Mouse (Mus musculus): ENCODE data around the gene Limd2. TPM values are rescaled to one million over a fixed set of nuclear protein-coding genes. Genes with fewer than 3 reads are reported as not detected.
"Not testable (repeated sequence)": the region's sequence is repeated elsewhere in the genome, so short reads cannot be mapped to it uniquely, and the experiment has no call there.

Limd2 gene
- polyA plus RNA-seq, 1 experiment from 2014 or later = 247 TPM

GRCm38 (mm10) chr11:106154091-106154490 lies 6.6 kb downstream of the Limd2 start:
- Histone ChIP-seq H3K36me3 (ENCODE audit: control insufficient read depth, insufficient read depth, low read length) (peaks cover 56% of the 10 kb centered on the region), H3K9me3 (ENCODE audit: control insufficient read depth, low read length) (no peaks in the 10 kb centered on the region), H3K9ac (ENCODE audit: low read length) (no peak overlapping the region), H3K4me1 (replicated peaks; ENCODE audit: control insufficient read depth, insufficient read depth, low read length) (peaks cover 10% of the 10 kb centered on the region), H3K4me2 (ENCODE audit: low read depth, low read length) (no peak overlapping the region), H3K27ac (ENCODE audit: low read length) (no peak overlapping the region), H3K27me3 (ENCODE audit: control insufficient read depth, insufficient read depth, low read depth, low read length) (no peaks in the 10 kb centered on the region), H3K4me3 (ENCODE audit: low read length) (no peak overlapping the region)
- no peak for ATAC-seq (ENCODE audit: low read depth)
- 70% methylated on average over 5 of the region's 5 CpGs for WGBS

- H3K4me3 ChIP-seq (ENCODE audit: low read length) = no peak overlapping the region
- H3K4me1 ChIP-seq (replicated peaks; ENCODE audit: control insufficient read depth, insufficient read depth, low read length) = no peaks in the 10 kb centered on the region
- H3K9me3 ChIP-seq (ENCODE audit: control insufficient read depth, low read length) = no peaks in the 10 kb centered on the region
- ATAC-seq (ENCODE audit: low read depth) = no peak
- peaks cover 52% of the 10 kb centered on the region for H3K36me3 ChIP-seq (ENCODE audit: control insufficient read depth, insufficient read depth, low read length)
- 74% methylated on average over 8 of the region's 8 CpGs for WGBS
- no peaks in the 10 kb centered on the region for H3K27me3 ChIP-seq (ENCODE audit: control insufficient read depth, insufficient read depth, low read depth, low read length)
- no peak overlapping the region for H3K4me2 ChIP-seq (ENCODE audit: low read depth, low read length)
- H3K9ac ChIP-seq (ENCODE audit: low read length) = no peak overlapping the region
- H3K27ac ChIP-seq (ENCODE audit: low read length) = no peak overlapping the region
Measured at GRCm38 (mm10) chr11:106152132-106152531, 8.5 kb downstream of the Limd2 start.

GRCm38 (mm10) chr11:106151219-106151618 lies 9.4 kb downstream of the Limd2 start:
- Histone ChIP-seq H3K9me3 (ENCODE audit: control insufficient read depth, low read length) (no peaks in the 10 kb centered on the region), H3K27ac (ENCODE audit: low read length) (no peak overlapping the region), H3K9ac (ENCODE audit: low read length) (no peak overlapping the region), H3K27me3 (ENCODE audit: control insufficient read depth, insufficient read depth, low read depth, low read length) (no peaks in the 10 kb centered on the region), H3K4me2 (ENCODE audit: low read depth, low read length) (no peak overlapping the region), H3K36me3 (ENCODE audit: control insufficient read depth, insufficient read depth, low read length) (peaks cover 43% of the 10 kb centered on the region), H3K4me1 (replicated peaks; ENCODE audit: control insufficient read depth, insufficient read depth, low read length) (no peaks in the 10 kb centered on the region), H3K4me3 (ENCODE audit: low read length) (no peak overlapping the region)
- ATAC-seq (ENCODE audit: low read depth) = no peak
- WGBS = 78% methylated on average over 3 of the region's 3 CpGs

- H3K9me3 ChIP-seq (ENCODE audit: control insufficient read depth, low read length) = no peaks in the 10 kb centered on the region
- peak; percentile 96 for ATAC-seq (ENCODE audit: low read depth)
- peaks cover 14% of the 10 kb centered on the region for H3K4me1 ChIP-seq (replicated peaks; ENCODE audit: control insufficient read depth, insufficient read depth, low read length)
- peak overlapping the region; percentile 81 for H3K27ac ChIP-seq (ENCODE audit: low read length)
- no peaks in the 10 kb centered on the region for H3K27me3 ChIP-seq (ENCODE audit: control insufficient read depth, insufficient read depth, low read depth, low read length)
- WGBS = 26% methylated on average over 8 of the region's 8 CpGs
- peak overlapping the region; percentile 33 for H3K4me2 ChIP-seq (ENCODE audit: low read depth, low read length)
- 0 out of 2 replicates have a peak overlapping the region, but pooled peaks have one; percentile 20 for H3K4me3 ChIP-seq (ENCODE audit: low read length)
- H3K9ac ChIP-seq (ENCODE audit: low read length) = peak overlapping the region; percentile 58
- H3K36me3 ChIP-seq (ENCODE audit: control insufficient read depth, insufficient read depth, low read length) = peaks cover 2% of the 10 kb centered on the region; the same call in 1 of the 2 replicates
Measured at GRCm38 (mm10) chr11:106134580-106135528, 25.8 kb downstream of the Limd2 start.

- H3K4me3 ChIP-seq (ENCODE audit: low read length) = no peak overlapping the region
- no peaks in the 10 kb centered on the region for H3K9me3 ChIP-seq (ENCODE audit: control insufficient read depth, low read length)
- peaks cover 5% of the 10 kb centered on the region for H3K36me3 ChIP-seq (ENCODE audit: control insufficient read depth, insufficient read depth, low read length)
- no peak overlapping the region for H3K9ac ChIP-seq (ENCODE audit: low read length)
- no peak overlapping the region for H3K27ac ChIP-seq (ENCODE audit: low read length)
- peaks cover 14% of the 10 kb centered on the region for H3K4me1 ChIP-seq (replicated peaks; ENCODE audit: control insufficient read depth, insufficient read depth, low read length)
- H3K4me2 ChIP-seq (ENCODE audit: low read depth, low read length) = no peak overlapping the region
- no peak for ATAC-seq (ENCODE audit: low read depth)
- WGBS = 91% methylated on average over 5 of the region's 5 CpGs
- no peaks in the 10 kb centered on the region for H3K27me3 ChIP-seq (ENCODE audit: control insufficient read depth, insufficient read depth, low read depth, low read length)
Measured at GRCm38 (mm10) chr11:106132516-106132915, 28.1 kb downstream of the Limd2 start.

GRCm38 (mm10) chr11:106129477-106129876 lies 31.2 kb downstream of the Limd2 start:
- peaks cover 16% of the 10 kb centered on the region for H3K36me3 ChIP-seq (ENCODE audit: control insufficient read depth, insufficient read depth, low read length)
- H3K9me3 ChIP-seq (ENCODE audit: control insufficient read depth, low read length) = no peaks in the 10 kb centered on the region
- 86% methylated on average over 1 of the region's 1 CpGs for WGBS
- ATAC-seq (ENCODE audit: low read depth) = no peak
- H3K4me1 ChIP-seq (replicated peaks; ENCODE audit: control insufficient read depth, insufficient read depth, low read length) = peaks cover 4% of the 10 kb centered on the region
- no peak overlapping the region for H3K27ac ChIP-seq (ENCODE audit: low read length)
- H3K4me2 ChIP-seq (ENCODE audit: low read depth, low read length) = no peak overlapping the region
- no peaks in the 10 kb centered on the region for H3K27me3 ChIP-seq (ENCODE audit: control insufficient read depth, insufficient read depth, low read depth, low read length)
- H3K4me3 ChIP-seq (ENCODE audit: low read length) = no peak overlapping the region
- no peak overlapping the region for H3K9ac ChIP-seq (ENCODE audit: low read length)

- H3K27me3 ChIP-seq (ENCODE audit: control insufficient read depth, insufficient read depth, low read depth, low read length); ATAC-seq (ENCODE audit: low read depth); H3K4me2 ChIP-seq (ENCODE audit: low read depth, low read length); H3K4me1 ChIP-seq (replicated peaks; ENCODE audit: control insufficient read depth, insufficient read depth, low read length); H3K9me3 ChIP-seq (ENCODE audit: control insufficient read depth, low read length); H3K4me3 ChIP-seq (ENCODE audit: low read length); H3K27ac ChIP-seq (ENCODE audit: low read length); H3K9ac ChIP-seq (ENCODE audit: low read length): not testable (repeated sequence)
- whole genome bisulfite sequencing = 92% methylated on average over 4 of the region's 6 CpGs
- H3K36me3 ChIP-seq (ENCODE audit: control insufficient read depth, insufficient read depth, low read length) = peaks cover 21% of the 10 kb centered on the region
Measured at GRCm38 (mm10) chr11:106126727-106127373, 33.8 kb downstream of the Limd2 start.

GRCm38 (mm10) chr11:106125827-106126226 lies 34.8 kb downstream of the Limd2 start:
- ATAC-seq (ENCODE audit: low read depth) = no peak
- 57% methylated on average over 1 of the region's 1 CpGs for WGBS
- H3K36me3 ChIP-seq (ENCODE audit: control insufficient read depth, insufficient read depth, low read length) = peaks cover 21% of the 10 kb centered on the region

GRCm38 (mm10) chr11:106124784-106125183 lies 35.9 kb downstream of the Limd2 start:
- Histone ChIP-seq H3K27ac (ENCODE audit: low read length) (no peak overlapping the region), H3K9ac (ENCODE audit: low read length) (no peak overlapping the region), H3K4me2 (ENCODE audit: low read depth, low read length) (no peak overlapping the region), H3K36me3 (ENCODE audit: control insufficient read depth, insufficient read depth, low read length) (peaks cover 22% of the 10 kb centered on the region), H3K9me3 (ENCODE audit: control insufficient read depth, low read length) (no peaks in the 10 kb centered on the region), H3K4me1 (replicated peaks; ENCODE audit: control insufficient read depth, insufficient read depth, low read length) (no peaks in the 10 kb centered on the region), H3K4me3 (ENCODE audit: low read length) (no peak overlapping the region), H3K27me3 (ENCODE audit: control insufficient read depth, insufficient read depth, low read depth, low read length) (no peaks in the 10 kb centered on the region)
- no peak for ATAC-seq (ENCODE audit: low read depth)
- 74% methylated on average over 4 of the region's 4 CpGs for WGBS

More at GRCm38 (mm10) chr11:106125827-106126226, 34.8 kb downstream of the Limd2 start:
- Histone ChIP-seq H3K4me2 (ENCODE audit: low read depth, low read length) (no peak overlapping the region), H3K9me3 (ENCODE audit: control insufficient read depth, low read length) (no peaks in the 10 kb centered on the region), H3K27ac (ENCODE audit: low read length) (no peak overlapping the region), H3K9ac (ENCODE audit: low read length) (no peak overlapping the region), H3K4me3 (ENCODE audit: low read length) (no peak overlapping the region), H3K4me1 (replicated peaks; ENCODE audit: control insufficient read depth, insufficient read depth, low read length) (no peaks in the 10 kb centered on the region), H3K27me3 (ENCODE audit: control insufficient read depth, insufficient read depth, low read depth, low read length) (no peaks in the 10 kb centered on the region)
